Comparison of ENCODE assay signal across 8 mouse cellular contexts in genomic region chr10:126845309-126845911, GRCm38 (mm10). TPM values are rescaled to one million over a fixed set of nuclear protein-coding genes. Genes with fewer than 3 reads are reported as not detected.
DNase-seq lines count a peak whose midpoint lies in the region; ATAC-seq lines count a peak whose summit lies in the region.

No protein-coding gene starts in this region.

- peak; percentile 11 for DNase-seq in kidney, postnatal 10 days
- no peak for DNase-seq in kidney, postnatal 36 days
- DNase-seq in layer of hippocampus, postnatal 14 days (ENCODE audit: low spot score in 2 of 2): peak; percentile 53 to 81
- DNase-seq in midbrain, embryonic 14.5 days: peak; percentile 70
- DNase-seq in T-cell, adult 2 months (ENCODE audit: low spot score): no peak
- no peak for DNase-seq in thymus, postnatal 25 days
- no peak for DNase-seq in testis, postnatal 14 days (ENCODE audit: low spot score)

- peak overlapping the region; percentile 51 for H3K4me2 ChIP-seq in forebrain, embryonic 13.5 days
- H3K4me2 ChIP-seq in midbrain, embryonic 14.5 days (ENCODE audit: low read length): peak overlapping the region; percentile 37

- peak overlapping the region; percentile 61 for H3K27ac ChIP-seq in forebrain, embryonic 13.5 days
- peak overlapping the region; percentile 63 for H3K27ac ChIP-seq in midbrain, embryonic 14.5 days (replicated peaks; ENCODE audit: low read depth, low read length)

- ATAC-seq in forebrain, embryonic 13.5 days: peak; percentile 75
- ATAC-seq in midbrain, embryonic 14.5 days (ENCODE audit: low FRiP score, low TSS enrichment): peak; percentile 40; the same call in 1 of the 2 replicates

- no peaks in the 10 kb centered on the region for H3K9me3 ChIP-seq in forebrain, embryonic 13.5 days (replicated peaks)
- H3K9me3 ChIP-seq in midbrain, embryonic 14.5 days (ENCODE audit: control insufficient read depth, low read length): 0 out of 2 replicates have a peak, but pooled peaks cover 2% of the 10 kb centered on the region

- peak overlapping the region; percentile 15 for H3K4me3 ChIP-seq in forebrain, embryonic 13.5 days
- H3K4me3 ChIP-seq in midbrain, embryonic 14.5 days (replicated peaks; ENCODE audit: low read depth, low read length): no peak overlapping the region

- H3K9ac ChIP-seq in forebrain, embryonic 13.5 days: no peak overlapping the region
- H3K9ac ChIP-seq in midbrain, embryonic 14.5 days (replicated peaks; ENCODE audit: low read length): no peak overlapping the region

- 0 out of 2 replicates have a peak, but pooled peaks cover 3% of the 10 kb centered on the region for H3K27me3 ChIP-seq in forebrain, embryonic 13.5 days
- no peaks in the 10 kb centered on the region for H3K27me3 ChIP-seq in midbrain, embryonic 14.5 days (ENCODE audit: control insufficient read depth, insufficient read depth, low read length)

- H3K36me3 ChIP-seq in forebrain, embryonic 13.5 days (ENCODE audit: poor library complexity, severe bottlenecking): no peaks in the 10 kb centered on the region
- H3K36me3 ChIP-seq in midbrain, embryonic 14.5 days (ENCODE audit: control insufficient read depth, insufficient read depth, low read length): no peaks in the 10 kb centered on the region

- peaks cover 14% of the 10 kb centered on the region for H3K4me1 ChIP-seq in forebrain, embryonic 13.5 days
- H3K4me1 ChIP-seq in midbrain, embryonic 14.5 days (ENCODE audit: control insufficient read depth, insufficient read depth, low read length): peaks cover 11% of the 10 kb centered on the region

- WGBS in forebrain, embryonic 13.5 days: 5% methylated on average over 10 of the region's 10 CpGs
- WGBS in midbrain, embryonic 14.5 days: 8% methylated on average over 10 of the region's 10 CpGs

RNA-seq across cellular contexts. Expression of gene Atp23, which starts 55.7 kb away (rescaled TPM):
- polyA plus RNA-seq in forebrain, embryonic 13.5 days (2015; fragmentation: Nextera tagmentation; extraction: Ambion mirVana): 9.0 and 9.9 TPM in 2 replicates
- 1 to 10 TPM; 8.9 to 9.2 TPM for total RNA-seq in layer of hippocampus, postnatal 14 days (2021)
- polyA plus RNA-seq in midbrain, embryonic 14.5 days (2014; fragmentation: Nextera tagmentation; extraction: Ambion mirVana): 13.6 and 14.1 TPM in 2 replicates

Comparison
In these comparisons a context has a peak if more than half of its experiments do, and no peak if none do; other contexts are left out.
1. DNase-seq: peak in kidney, postnatal 10 days (single experiment), layer of hippocampus, postnatal 14 days (2 of 2) and midbrain, embryonic 14.5 days (single experiment); none in kidney, postnatal 36 days (0 of 2), T-cell, adult 2 months (single experiment), thymus, postnatal 25 days (single experiment) and testis, postnatal 14 days (single experiment).